Mouse (Mus musculus) C2C12 (cell line): ENCODE results near the gene Nrg4.

Source experiments
- CTCF ChIP-seq: IDR thresholded peaks from one replicate; pipeline ENCODE4 v1.5.1; 2011; ENCODE audit not compliant: control insufficient read depth, insufficient read depth, insufficient read length
- MYOD1 ChIP-seq: IDR thresholded peaks from one replicate; pipeline ENCODE4 v1.6.1; 2011; ENCODE audit warnings: low read depth; ENCODE audit not compliant: control insufficient read depth, insufficient read length

DNA sequence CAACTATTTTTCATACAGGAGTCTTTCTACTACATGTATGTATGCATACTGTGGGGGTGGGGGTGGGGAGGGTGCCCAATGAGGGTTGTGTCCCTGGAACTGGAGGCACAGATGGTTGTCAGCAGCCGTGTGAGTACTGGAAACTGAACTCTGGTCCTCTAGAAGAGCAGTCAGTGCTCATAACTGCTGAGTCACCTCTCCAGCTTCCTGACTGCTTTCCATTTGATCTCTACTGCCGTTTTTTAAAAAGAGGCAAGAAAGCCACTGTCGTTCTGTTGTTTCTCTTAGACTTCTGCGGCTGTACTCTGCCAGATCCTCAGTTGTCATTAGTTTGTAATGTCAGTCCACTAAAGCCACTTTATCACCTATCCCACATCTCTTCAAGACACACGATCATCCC, 19.1 kb downstream of the Nrg4 start:
- TF ChIP-seq CTCF (no peak), MYOD1 (no peak)
